Mouse (Mus musculus): ENCODE measurements around the gene Cttnbp2nl.

DNA sequence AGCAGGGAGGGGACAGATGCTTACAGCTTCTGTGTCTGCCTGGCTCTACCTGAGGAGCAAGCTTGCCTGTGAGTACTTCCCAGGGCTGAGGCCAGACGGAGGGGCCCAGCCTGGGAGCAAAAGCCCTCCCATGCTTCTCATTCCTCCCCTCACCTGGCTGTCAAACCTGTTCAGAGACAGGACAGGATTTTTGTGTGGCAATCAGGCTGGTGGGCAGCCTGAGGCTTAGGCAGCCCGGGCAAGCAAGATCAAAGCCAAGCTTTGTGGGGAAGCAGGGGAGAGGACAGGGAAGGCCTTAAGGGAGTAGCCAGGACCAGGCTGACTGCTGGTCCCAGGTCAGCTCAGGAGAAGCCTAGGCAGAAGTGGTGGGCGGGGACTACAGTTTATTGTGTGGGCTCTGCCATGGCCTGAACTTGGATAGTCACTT lies 58.5 kb downstream of the Cttnbp2nl start:
- no peak for TF ChIP-seq CTCF (IDR thresholded peaks at IDR 0.05; ENCODE audit: low read depth)
- no peak for TF ChIP-seq EP300 (optimal IDR thresholded peaks at IDR 0.05)

Data from stomach, postnatal 0 days (tissue).